Mouse (Mus musculus) right cerebral cortex, adult 2 months (tissue): ENCODE results near the gene Grk6.
"Not testable (repeated sequence)": the region's sequence is repeated elsewhere in the genome, so short reads cannot be mapped to it uniquely, and the experiment has no call there.

Source experiments
- DNase-seq, 2 experiments: peaks; one replicate each; pipeline ENCODE4 v3.0.0; 2021 to 2022; ENCODE audit warnings: low spot score in 2 of 2

The Grk6 gene

GRCm38 (mm10) chr13:55426613-55427012, 18.3 kb upstream of the Grk6 start, which contains the start of gene F12:
Gene F12 (minus strand): TSS chr13:55426793.
- no peak for DNase-seq

DNA sequence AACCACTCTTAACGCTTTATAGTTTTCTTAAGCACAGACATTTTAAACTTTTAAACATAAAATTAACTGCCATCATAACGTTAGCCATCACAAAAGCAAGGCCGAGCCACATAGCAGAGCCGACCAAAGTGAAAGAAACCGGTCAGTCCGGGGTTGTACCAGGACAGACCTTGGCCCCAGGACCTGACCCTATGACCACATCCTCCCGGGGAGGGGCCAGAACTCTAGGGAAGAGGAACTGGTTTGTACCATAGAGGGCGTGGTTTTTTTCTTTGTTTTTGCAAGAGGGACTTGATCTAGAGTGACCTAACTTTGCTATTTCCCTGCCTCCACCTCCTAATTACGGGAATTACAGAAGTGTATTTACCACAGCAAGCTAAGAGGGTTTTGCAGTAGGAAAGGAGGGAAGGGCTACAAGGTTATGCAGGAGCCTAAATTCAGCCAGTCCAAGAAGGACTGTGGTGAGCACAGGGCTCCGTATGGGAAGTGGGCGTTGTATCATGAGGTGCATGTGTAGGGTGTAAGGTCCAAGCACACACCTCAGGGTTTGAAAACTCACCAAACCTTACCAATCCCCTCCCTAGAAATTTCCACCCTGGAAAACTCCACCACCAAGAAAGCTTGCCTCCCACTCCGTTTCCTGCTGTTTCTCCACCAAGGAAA, 15.5 kb upstream of the Grk6 start:
- DNase-seq: no peak

DNA sequence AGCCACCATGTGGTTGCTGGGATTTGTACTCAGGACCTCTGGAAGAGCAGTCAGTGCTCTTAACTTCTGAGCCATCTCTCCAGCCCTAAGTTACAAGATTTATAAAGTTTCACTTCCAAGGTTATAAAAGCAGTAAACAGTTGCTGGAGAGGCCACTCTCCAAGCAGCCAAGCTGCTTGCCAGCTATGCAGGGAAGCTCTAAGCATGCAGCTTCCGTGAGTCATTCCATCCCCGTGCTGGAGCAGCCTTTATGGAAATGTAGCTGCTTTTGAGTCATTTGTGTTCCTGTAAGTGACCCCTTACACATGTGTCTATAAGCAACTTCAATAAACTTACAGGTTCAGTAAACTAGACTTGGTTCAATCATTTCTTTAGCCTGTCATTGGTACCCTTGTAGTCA, 14.3 kb upstream of the Grk6 start:
- DNase-seq: no peak

DNA sequence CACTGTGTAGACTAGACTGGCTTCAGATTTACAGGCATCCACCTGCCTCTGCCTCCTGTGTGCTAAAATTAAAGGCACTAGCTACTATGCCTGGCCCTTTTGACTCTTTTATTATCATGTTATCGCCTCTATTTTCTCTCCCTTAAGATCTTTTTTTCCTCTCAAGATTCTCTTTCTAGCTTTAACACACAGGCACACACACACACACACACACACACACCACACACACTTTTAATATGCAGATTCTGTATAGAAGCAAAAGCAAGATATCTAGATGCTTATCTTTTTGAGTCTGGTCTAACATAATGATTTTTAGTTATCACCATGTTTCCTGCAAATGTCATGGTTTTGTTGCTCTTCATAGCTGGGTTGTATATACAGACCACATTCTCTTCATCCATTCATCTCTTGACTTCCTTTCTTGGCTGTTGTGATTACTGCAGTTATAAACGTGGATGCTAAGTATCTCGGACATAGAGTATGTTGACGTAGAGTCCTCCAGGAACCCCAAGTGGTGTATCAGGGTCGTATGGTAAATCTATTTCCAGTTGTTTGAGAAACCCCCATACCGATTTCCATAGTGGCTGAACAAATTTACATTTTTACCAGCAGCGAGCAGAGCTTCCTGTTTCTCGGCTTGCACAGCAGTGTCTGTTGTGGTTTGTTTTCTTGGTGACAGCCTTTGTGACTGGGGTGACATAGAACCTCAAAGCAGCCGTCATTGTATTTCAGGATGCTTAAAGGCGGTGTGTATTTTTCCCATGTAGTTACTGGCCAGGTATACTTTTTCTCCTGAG, 12.8 kb upstream of the Grk6 start:
- DNase-seq: no peak

GRCm38 (mm10) chr13:55437111-55437629, 7.7 kb upstream of the Grk6 start:
- not testable (repeated sequence) for DNase-seq

DNA sequence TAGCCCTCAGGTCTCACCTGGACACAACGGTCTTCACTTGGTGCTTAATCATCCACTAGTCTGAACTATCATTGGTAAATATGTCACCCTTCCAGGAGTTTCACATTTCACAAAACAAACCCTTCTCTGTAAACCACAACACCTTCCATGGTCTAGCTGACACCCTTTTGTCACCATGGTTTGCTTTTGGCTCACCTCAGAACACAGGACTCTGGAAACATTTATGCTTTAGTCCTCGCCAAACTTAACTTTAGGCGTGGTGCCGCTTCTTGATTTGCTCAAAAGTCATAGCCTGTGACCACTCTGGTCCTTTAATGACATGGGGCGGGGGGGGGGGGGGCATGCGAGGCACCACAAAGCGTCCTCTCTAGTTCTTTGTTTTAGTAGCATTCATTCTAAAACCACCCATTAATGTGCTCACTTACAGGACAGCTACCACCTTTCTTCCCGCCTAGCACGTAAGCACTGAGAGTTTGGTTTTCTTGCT, 1.0 kb upstream of the Grk6 start:
- no peak for DNase-seq

GRCm38 (mm10) chr13:55444286-55444936, 461 bp upstream of the Grk6 start:
- no peak for DNase-seq

GRCm38 (mm10) chr13:55445361-55446091, 654 bp downstream of the Grk6 start:
- no peak for DNase-seq

- no peak for DNase-seq
Measured at GRCm38 (mm10) chr13:55446483-55447105, 1.7 kb downstream of the Grk6 start.

GRCm38 (mm10) chr13:55447543-55447943, 2.7 kb downstream of the Grk6 start:
- DNase-seq: no peak

GRCm38 (mm10) chr13:55448131-55448530, 3.3 kb downstream of the Grk6 start:
- no peak for DNase-seq

GRCm38 (mm10) chr13:55449205-55449604, 4.3 kb downstream of the Grk6 start:
- DNase-seq: no peak

DNA sequence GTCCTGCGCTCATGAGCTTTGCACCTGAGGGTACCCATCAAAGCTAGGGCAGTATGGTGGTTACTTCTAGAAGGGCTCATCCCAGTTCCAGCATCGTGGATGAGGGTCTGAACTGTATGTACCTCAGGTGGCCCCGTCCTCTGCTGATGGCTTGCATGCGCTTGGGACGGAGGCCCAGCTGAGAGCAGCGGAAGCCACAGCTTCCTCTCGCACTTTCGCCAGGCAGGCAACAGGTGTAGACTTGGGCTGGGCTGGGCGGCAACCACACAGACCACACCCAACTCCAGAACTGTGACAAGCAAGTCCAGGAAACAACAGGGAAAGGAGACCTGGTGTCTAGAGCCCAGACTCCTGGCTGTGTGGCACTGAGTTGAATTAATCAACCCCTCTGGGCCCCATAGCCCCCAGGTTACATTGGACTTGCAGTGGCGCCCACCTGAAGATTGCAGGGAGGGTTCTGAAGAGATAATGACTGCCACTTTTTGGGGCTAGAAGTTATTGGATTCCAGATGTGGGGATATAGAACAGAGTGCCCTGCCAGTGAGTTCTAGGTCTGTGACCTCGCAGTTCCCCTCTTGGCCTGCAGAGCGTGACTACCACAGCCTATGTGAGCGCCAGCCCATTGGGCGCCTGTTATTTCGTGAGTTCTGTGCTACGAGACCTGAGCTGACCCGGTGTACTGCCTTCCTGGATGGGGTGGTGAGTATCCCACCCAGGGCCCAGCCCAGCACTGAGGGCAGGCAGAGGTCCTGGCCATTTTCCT, 5.0 kb downstream of the Grk6 start:
- no peak for DNase-seq

- DNase-seq: no peak
Measured at GRCm38 (mm10) chr13:55450511-55450980, 5.7 kb downstream of the Grk6 start.

- DNase-seq: no peak
Measured at GRCm38 (mm10) chr13:55451296-55451695, 6.4 kb downstream of the Grk6 start.

- no peak for DNase-seq
Measured at GRCm38 (mm10) chr13:55451785-55452549, 7.1 kb downstream of the Grk6 start.

DNA sequence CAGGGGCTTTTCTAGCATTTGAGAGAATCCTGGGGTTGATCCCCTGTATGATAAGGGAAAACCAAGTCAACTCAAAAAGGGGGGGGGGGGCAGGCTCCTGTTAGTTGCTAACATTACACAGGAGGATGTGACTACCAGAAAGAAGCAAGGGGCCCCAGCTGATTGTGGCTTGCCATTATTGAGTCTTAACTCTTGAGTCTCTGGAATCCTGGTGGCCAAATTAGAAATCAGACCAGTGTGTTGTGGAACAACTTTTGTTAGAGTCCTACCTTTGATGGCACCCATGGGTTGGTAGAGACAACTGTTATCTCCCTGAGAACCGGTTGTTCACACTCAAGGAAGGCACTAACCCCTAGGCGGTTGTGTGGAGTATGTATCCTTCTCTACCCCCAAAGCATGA, 18.1 kb downstream of the Grk6 start:
- no peak for DNase-seq

GRCm38 (mm10) chr13:55463399-55464026, 18.6 kb downstream of the Grk6 start:
- peak in 1 of 2 experiments; percentile 53 for DNase-seq
